Mouse (Mus musculus): ENCODE measurements around the gene Gm4177.
"Not testable (repeated sequence)": the region's sequence is repeated elsewhere in the genome, so short reads cannot be mapped to it uniquely, and the experiment has no call there.

The Gm4177 gene

DNA sequence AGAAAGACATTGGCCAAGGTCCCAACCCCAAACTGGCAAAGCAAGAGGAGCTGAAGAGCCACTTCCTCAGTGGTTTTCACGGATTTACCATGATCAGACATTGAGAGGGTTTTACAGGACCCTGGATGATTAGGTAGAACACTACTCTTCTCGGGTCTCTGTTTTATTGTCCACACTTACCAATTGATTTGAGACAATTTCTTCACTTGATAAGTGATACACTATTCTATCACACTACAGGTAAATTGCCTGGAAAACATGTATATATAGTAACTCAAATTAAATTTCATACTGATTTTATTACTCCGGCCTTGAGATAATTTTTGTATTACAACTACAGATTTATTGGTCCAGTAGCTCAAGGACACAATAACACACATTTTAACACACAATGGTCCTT lies at the start of gene Gm4177:
Gm4177 (minus strand) TSS at position 101 of the 400 bp plus-strand sequence.
- not testable (repeated sequence) for DNase-seq (ENCODE audit: low spot score in 2 of 2)

GRCm38 (mm10) chr7:21844167-21844566 lies 47.6 kb upstream of the Gm4177 start, which contains the start of gene Gm5725:
TSS of gene Gm5725 (minus strand) at chr7:21844267.
- DNase-seq (ENCODE audit: low spot score in 2 of 2), result not testable (repeated sequence)

- DNase-seq (ENCODE audit: low spot score in 2 of 2), result not testable (repeated sequence)
Measured at GRCm38 (mm10) chr7:21832051-21832450, 35.5 kb upstream of the Gm4177 start, which contains the start of gene Vmn1r135. TSS of gene Vmn1r135 (plus strand) at chr7:21832351.

GRCm38 (mm10) chr7:21761375-21761774 lies 35.2 kb downstream of the Gm4177 start, which contains the start of gene Gm4175:
TSS of gene Gm4175 (minus strand) at chr7:21761475.
- not testable (repeated sequence) for DNase-seq (ENCODE audit: low spot score in 2 of 2)
